Mouse (Mus musculus) cerebellum, adult 2 months (tissue): ENCODE results near the gene Kcnk4.

Source experiments
- CTCF ChIP-seq: fragments of 200-500 bp; IDR thresholded peaks from 2 replicates; pipeline ENCODE4 v1.5.1; 2011; ENCODE audit warnings: low read depth, mild to moderate bottlenecking, control low read depth, low read length, moderate library complexity, borderline replicate concordance; ENCODE audit not compliant: insufficient read depth
- POLR2A ChIP-seq: fragments of 200-500 bp; IDR thresholded peaks from 2 replicates; pipeline ENCODE4 v1.6.1; 2011; ENCODE audit warnings: low read length, control low read depth, borderline replicate concordance; ENCODE audit not compliant: insufficient read depth

DNA sequence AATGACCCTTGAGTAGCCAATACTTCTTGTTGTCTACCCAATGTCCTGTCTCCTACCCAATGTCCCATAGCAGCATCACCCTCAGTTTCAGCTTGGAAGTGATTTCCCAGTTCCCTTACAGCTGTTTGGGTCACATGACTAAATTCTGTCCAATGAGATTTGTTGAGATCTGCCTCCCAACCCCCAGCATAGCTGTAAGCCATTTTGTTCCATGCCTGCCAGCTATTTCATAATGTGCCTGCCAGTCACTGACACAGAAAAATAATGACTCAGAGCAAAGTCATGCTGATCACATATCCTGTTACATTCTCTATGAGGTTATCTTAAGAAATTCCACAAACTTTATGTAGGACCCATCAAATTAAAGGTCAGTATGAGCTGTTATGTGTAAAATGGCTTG, 57.5 kb downstream of the Kcnk4 start:
- no peak for TF ChIP-seq CTCF
- TF ChIP-seq POLR2A = no peak
